Mouse (Mus musculus): ENCODE measurements around the gene Ppwd1. TPM values are rescaled to one million over a fixed set of nuclear protein-coding genes. Genes with fewer than 3 reads are reported as not detected.

The Ppwd1 gene
- polyA plus RNA-seq, 1 experiment = 16.4 TPM

- TF ChIP-seq POLR2A (IDR thresholded peaks at IDR 0.05; ENCODE audit: borderline replicate concordance, control insufficient read depth, low read depth, low read length) = peak; percentile 95; the same call in 1 of the 2 replicates
- no peak for TF ChIP-seq CTCF (IDR thresholded peaks at IDR 0.05; ENCODE audit: control insufficient read depth, insufficient read depth, low read length)
- Histone ChIP-seq H3K4me3 (replicated peaks; ENCODE audit: control insufficient read depth, low read depth, low read length) (peak within 1 kb of the TSS; percentile 96), H3K27ac (ENCODE audit: control insufficient read depth, insufficient read depth, low read depth, low read length, poor library complexity) (peak within 1 kb of the TSS; percentile 89), H3K4me1 (ENCODE audit: control insufficient read depth, insufficient read depth, low read length) (no peaks in the 10 kb centered on the region; the same call in 1 of the 2 replicates)
- WGBS = under 1% methylated on average over 38 of the region's 38 CpGs
These were observed 50.0 kb downstream of the Ppwd1 start, which contains the start of gene Trim23 for GRCm38 (mm10) chr13:104178650-104179121. Trim23 (plus strand) TSS chr13:104178797.

- peak within 1 kb of the TSS; percentile 96 for H3K4me3 ChIP-seq (replicated peaks; ENCODE audit: control insufficient read depth, low read depth, low read length)
- peak within 1 kb of the TSS; percentile 89 for H3K27ac ChIP-seq (ENCODE audit: control insufficient read depth, insufficient read depth, low read depth, low read length, poor library complexity)
- H3K4me1 ChIP-seq (ENCODE audit: control insufficient read depth, insufficient read depth, low read length) = no peaks in the 10 kb centered on the region; the same call in 1 of the 2 replicates
- under 1% methylated on average over 32 of the region's 32 CpGs for WGBS
- TF ChIP-seq CTCF (IDR thresholded peaks at IDR 0.05; ENCODE audit: control insufficient read depth, insufficient read depth, low read length) (no peak), POLR2A (IDR thresholded peaks at IDR 0.05; ENCODE audit: borderline replicate concordance, control insufficient read depth, low read depth, low read length) (0 out of 2 replicates have a peak, but pooled peaks have one; percentile 7)
These were observed 50.6 kb downstream of the Ppwd1 start, which contains the start of gene Trappc13 for GRCm38 (mm10) chr13:104177796-104178649. Trappc13 (minus strand) TSS chr13:104178469.

DNA sequence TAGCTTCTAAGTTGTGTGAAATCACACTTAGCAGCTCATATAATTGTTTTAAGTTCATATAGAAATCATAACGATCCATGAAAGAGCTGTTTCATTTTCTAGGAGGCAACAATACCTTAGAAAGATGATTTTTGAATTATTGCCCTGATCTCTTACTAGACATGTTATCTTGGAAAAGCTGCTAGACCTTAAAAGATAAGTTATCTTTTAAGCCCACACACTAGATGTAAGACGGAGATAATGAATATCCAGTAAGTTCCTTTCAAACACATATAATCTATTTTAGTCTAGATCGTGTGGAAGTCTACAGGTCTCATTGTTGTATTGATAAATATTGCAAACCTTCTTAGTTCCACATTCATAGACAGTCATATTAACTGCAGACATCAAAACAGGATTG is 51.8 kb downstream of the Ppwd1 start:
- H3K4me3 ChIP-seq (replicated peaks; ENCODE audit: control insufficient read depth, low read depth, low read length) = peak overlapping the region; percentile 32
- TF ChIP-seq POLR2A (IDR thresholded peaks at IDR 0.05; ENCODE audit: borderline replicate concordance, control insufficient read depth, low read depth, low read length) = no peak
- TF ChIP-seq CTCF (IDR thresholded peaks at IDR 0.05; ENCODE audit: control insufficient read depth, insufficient read depth, low read length) = no peak
- H3K27ac ChIP-seq (ENCODE audit: control insufficient read depth, insufficient read depth, low read depth, low read length, poor library complexity) = no peak overlapping the region
- H3K4me1 ChIP-seq (ENCODE audit: control insufficient read depth, insufficient read depth, low read length) = no peaks in the 10 kb centered on the region; the same call in 1 of the 2 replicates
- WGBS = 27% methylated on average over 3 of the region's 3 CpGs

DNA sequence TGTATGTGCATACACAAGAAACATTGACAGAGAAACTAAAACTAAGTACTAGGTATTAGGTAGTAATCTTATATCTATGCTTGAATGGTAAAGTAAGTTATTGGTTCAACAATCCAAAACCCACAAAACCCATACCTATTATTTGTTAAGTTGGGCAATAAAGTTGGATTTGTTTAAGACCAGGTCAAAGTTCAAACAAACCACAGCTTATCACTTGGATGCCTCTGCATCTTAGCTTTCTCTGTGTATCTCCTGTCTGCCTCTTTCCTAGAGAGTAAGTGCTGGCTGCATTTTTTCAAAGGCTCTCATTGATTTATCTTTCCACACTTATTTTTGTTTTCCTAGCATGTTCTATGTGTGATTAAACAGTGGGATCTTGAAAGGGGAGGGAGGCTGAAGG is 56.1 kb downstream of the Ppwd1 start:
- Histone ChIP-seq H3K27ac (ENCODE audit: control insufficient read depth, insufficient read depth, low read depth, low read length, poor library complexity) (no peak overlapping the region), H3K4me3 (replicated peaks; ENCODE audit: control insufficient read depth, low read depth, low read length) (no peak overlapping the region), H3K4me1 (ENCODE audit: control insufficient read depth, insufficient read depth, low read length) (no peaks in the 10 kb centered on the region; the same call in 1 of the 2 replicates)
- TF ChIP-seq POLR2A (IDR thresholded peaks at IDR 0.05; ENCODE audit: borderline replicate concordance, control insufficient read depth, low read depth, low read length) (no peak), CTCF (IDR thresholded peaks at IDR 0.05; ENCODE audit: control insufficient read depth, insufficient read depth, low read length) (no peak)

DNA sequence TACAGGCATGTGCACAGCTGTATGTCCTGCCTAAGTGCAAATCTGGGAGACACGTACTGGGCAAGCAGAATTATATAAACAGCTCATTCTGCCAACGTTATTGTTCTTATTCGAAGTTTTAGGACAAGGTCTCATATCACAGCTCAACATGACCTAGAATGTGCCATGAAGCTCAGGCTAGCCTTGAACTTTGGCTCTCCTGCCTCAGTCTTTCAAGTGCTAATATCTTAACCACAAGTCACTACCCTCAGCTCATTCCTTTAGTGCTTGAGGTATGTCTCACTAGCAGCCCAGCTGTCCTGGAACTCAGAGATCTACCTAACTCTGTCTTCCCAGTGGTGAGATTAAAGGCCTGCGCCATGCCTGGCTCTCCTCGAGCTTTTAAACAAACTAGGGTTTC is 56.9 kb downstream of the Ppwd1 start:
- H3K4me1 ChIP-seq (ENCODE audit: control insufficient read depth, insufficient read depth, low read length) = no peaks in the 10 kb centered on the region
- no peak overlapping the region for H3K4me3 ChIP-seq (replicated peaks; ENCODE audit: control insufficient read depth, low read depth, low read length)
- H3K27ac ChIP-seq (ENCODE audit: control insufficient read depth, insufficient read depth, low read depth, low read length, poor library complexity) = no peak overlapping the region
- no peak for TF ChIP-seq CTCF (IDR thresholded peaks at IDR 0.05; ENCODE audit: control insufficient read depth, insufficient read depth, low read length)
- no peak for TF ChIP-seq POLR2A (IDR thresholded peaks at IDR 0.05; ENCODE audit: borderline replicate concordance, control insufficient read depth, low read depth, low read length)
- 85% methylated on average over 5 of the region's 5 CpGs for WGBS

DNA sequence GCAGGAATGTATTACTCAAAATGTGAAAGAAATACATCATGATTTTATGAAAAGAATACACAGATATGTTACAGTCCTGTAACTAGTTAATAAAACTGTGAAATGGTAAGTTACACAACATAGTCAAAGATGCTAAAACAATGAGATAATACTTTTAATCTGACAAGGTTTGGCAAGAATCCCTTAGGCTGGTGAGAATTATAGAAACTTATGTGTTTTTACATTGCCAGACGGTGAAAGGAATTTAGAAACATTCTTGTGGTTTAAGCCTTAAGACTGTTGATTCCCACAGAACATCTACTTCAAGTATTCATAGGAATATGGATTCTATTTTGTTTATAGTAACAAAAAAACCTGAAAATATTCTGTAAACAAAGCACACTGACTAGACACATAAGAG is 73.0 kb downstream of the Ppwd1 start:
- no peak overlapping the region for H3K4me3 ChIP-seq (replicated peaks; ENCODE audit: control insufficient read depth, low read depth, low read length)
- no peaks in the 10 kb centered on the region for H3K4me1 ChIP-seq (ENCODE audit: control insufficient read depth, insufficient read depth, low read length)
- WGBS = 78% methylated on average over 1 of the region's 1 CpGs
- H3K27ac ChIP-seq (ENCODE audit: control insufficient read depth, insufficient read depth, low read depth, low read length, poor library complexity) = no peak overlapping the region
- TF ChIP-seq CTCF (IDR thresholded peaks at IDR 0.05; ENCODE audit: control insufficient read depth, insufficient read depth, low read length) = no peak

Other genes starting within 250 kb of the Ppwd1 start
- 3.6 and 12.4 TPM in 2 replicates for gene Nln, start 119.2 kb downstream of the Ppwd1 start, polyA plus RNA-seq (2011; ENCODE audit: insufficient read depth, insufficient read length, low replicate concordance, missing spikeins)
- 1.1 TPM in 1 of 2 replicates, not detected in the other for gene Sgtb, start 119.1 kb downstream of the Ppwd1 start, polyA plus RNA-seq (2011; ENCODE audit: insufficient read depth, insufficient read length, low replicate concordance, missing spikeins)
- 5.9 and 18.8 TPM in 2 replicates for gene Trappc13, start 50.4 kb downstream of the Ppwd1 start, polyA plus RNA-seq (2011; ENCODE audit: insufficient read depth, insufficient read length, low replicate concordance, missing spikeins)
- gene Trim23, start 50.0 kb downstream of the Ppwd1 start, polyA plus RNA-seq (2011; ENCODE audit: insufficient read depth, insufficient read length, low replicate concordance, missing spikeins) = 5.4 and 6.0 TPM in 2 replicates
- 20.8 and 22.4 TPM in 2 replicates for gene Cenpk, start 232 bp downstream of the Ppwd1 start, polyA plus RNA-seq (2011; ENCODE audit: insufficient read depth, insufficient read length, low replicate concordance, missing spikeins)
- gene Adamts6, start 59.0 kb upstream of the Ppwd1 start, polyA plus RNA-seq (2011; ENCODE audit: insufficient read depth, insufficient read length, low replicate concordance, missing spikeins) = 0.52 and 1.4 TPM in 2 replicates

All from bone marrow, adult 2 months (tissue).